Mouse (Mus musculus) retina, postnatal 7 days (tissue): ENCODE data around the gene Hpse2.
"Not testable (repeated sequence)": the region's sequence is repeated elsewhere in the genome, so short reads cannot be mapped to it uniquely, and the experiment has no call there.

Experiments used
- DNase-seq: peaks from one replicate; pipeline ENCODE4 v3.0.0-alpha.2; 2012; ENCODE audit warnings: low read depth, low spot score

Gene Hpse2

DNA sequence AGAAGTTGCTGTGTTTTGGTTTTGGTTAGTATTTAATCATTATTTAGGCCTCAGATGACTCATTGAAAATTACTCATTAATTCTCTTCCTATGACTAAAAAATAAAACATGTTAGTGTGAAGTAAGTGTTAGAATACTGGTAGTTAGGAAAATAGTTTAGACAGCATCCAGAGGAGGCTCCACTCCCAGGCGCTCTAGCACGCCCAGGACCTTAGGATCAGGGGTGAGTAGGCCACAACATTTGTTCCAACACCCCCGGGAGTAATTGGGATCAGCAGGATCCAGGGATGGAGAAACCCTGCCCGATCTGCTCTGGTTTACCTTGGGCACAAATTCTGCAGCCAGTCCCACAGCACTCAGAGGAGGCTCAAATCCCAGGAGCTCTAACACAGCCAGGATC is 532.5 kb downstream of the Hpse2 start:
- no peak for DNase-seq

GRCm38 (mm10) chr19:42850444-42850843 is 537.7 kb downstream of the Hpse2 start:
- DNase-seq, result no peak

- DNase-seq, result no peak
Observed at GRCm38 (mm10) chr19:42839621-42840294, 548.4 kb downstream of the Hpse2 start.

- no peak for DNase-seq
Observed at GRCm38 (mm10) chr19:42839118-42839517, 549.0 kb downstream of the Hpse2 start.

- no peak for DNase-seq
Observed at GRCm38 (mm10) chr19:42838271-42838670, 549.9 kb downstream of the Hpse2 start.

DNA sequence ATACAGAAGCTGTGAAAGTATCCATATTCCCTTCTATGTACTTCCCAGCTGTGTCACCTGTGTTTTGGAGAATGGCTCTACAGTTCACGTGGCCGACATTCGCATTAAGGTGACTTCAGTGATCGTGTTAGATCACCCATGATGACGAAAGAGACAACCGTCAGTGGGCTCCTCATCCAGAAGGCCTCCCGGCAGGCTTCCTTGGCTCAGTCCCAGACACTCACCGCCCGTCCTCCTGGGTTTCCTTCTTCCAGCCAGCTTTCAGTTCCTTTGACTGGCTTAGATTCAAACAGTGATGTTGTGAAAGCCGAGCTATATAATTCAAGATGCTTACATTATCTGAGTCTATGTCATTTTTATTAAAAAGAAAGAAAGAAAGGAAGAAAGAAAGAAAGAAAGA is 550.6 kb downstream of the Hpse2 start:
- DNase-seq, result no peak

DNA sequence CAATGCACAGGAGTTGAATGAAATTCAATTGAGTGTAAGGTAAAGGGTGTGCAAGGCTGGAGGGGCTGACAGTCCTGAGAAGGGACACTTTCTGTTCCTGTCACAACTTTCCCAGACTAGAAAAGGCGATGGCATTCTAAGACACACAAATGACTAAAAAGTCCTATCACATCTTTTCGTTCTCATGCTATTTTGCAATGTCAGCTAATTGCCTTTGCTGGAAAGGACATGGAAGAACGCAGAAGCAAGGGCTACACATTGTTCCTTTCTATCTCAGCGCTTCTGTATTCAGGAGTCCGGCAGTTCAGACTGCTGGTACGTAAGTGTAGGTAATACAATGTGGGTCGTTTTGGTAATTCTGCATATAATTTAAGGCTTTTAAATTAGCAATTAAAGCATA is 555.0 kb downstream of the Hpse2 start:
- DNase-seq, result no peak

GRCm38 (mm10) chr19:42832251-42832650 is 555.9 kb downstream of the Hpse2 start:
- DNase-seq, result no peak

DNA sequence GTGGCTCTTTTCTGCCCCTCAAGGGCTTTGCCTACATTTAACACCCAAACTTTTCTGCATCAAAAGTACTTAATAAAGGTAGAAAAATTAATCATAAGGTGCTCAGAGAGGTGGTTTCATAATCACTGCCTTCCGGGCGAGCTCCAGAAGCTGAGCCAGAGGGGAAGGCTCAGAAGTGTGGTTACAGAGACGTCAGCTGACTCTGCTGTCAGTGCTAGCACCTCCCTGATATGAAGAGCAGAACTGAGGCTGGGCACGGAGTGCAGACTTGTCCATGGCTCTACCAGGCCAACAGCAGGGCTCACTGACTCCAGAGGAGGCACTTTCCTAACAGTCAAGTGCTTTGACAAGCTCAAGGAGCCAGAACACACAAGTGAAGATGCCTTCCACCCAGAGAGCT is 559.0 kb downstream of the Hpse2 start:
- DNase-seq, result no peak

- DNase-seq, result no peak
Observed at GRCm38 (mm10) chr19:42827843-42828242, 560.3 kb downstream of the Hpse2 start.

GRCm38 (mm10) chr19:42820109-42820508 is 568.0 kb downstream of the Hpse2 start:
- no peak for DNase-seq

DNA sequence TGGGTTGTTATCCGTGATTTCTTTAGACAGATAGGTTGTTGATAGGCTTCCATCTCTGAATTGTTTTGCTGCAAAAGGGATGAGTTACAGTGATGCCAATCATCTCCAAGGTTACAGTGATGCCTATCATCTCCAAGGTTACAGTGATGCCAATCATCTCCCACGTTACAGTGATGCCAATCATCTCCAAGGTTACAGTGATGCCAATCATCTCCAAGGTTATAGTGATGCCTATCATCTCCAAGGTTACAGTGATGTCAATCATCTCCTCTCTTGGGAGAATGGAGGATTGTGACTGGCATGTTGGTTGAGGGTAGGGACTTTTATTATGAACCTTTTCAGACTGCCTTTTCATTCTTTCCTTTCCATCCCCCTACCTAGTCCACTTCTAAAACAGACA is 570.4 kb downstream of the Hpse2 start:
- no peak for DNase-seq

DNA sequence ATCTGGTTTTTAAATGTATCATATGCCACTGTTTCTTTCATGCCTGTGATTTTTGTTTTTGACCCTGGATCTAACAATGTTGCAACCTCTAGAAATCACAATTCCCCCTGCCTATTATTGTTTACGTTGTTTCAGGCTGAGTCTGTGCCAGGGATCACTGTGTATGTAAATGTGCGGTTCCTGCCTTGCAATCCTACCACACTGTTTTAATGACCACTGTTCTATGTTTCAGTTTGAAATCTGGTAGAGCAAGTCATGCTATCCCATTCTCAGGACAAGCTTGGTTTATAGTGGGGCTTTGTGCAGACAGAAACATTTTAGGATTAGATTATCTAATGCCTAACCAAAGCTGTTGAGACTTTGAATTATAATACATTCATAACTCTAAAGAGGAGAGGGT is 571.9 kb downstream of the Hpse2 start:
- DNase-seq, result no peak

GRCm38 (mm10) chr19:42810140-42810539 is 578.0 kb downstream of the Hpse2 start:
- DNase-seq, result no peak

GRCm38 (mm10) chr19:42809491-42809890 is 578.7 kb downstream of the Hpse2 start:
- DNase-seq, result no peak

DNA sequence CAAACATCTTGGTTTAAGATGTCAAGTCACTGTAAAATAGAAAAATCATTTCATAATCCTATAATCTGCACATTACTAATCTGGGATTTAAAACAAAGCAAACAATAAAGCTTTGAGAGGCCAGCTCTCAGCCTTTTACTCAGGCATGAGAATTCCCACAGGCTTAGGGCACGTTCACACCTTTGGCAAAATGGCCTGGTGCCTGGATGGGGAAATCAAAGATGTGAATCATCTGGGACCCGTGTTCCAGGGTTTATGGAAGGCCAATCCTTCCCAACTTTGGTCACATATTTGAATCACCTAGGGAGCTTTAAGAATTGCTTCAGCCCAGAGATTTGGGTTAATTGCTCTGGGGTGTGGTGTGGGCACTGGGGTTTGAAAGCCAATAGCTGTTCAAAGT is 590.3 kb downstream of the Hpse2 start:
- no peak for DNase-seq

DNA sequence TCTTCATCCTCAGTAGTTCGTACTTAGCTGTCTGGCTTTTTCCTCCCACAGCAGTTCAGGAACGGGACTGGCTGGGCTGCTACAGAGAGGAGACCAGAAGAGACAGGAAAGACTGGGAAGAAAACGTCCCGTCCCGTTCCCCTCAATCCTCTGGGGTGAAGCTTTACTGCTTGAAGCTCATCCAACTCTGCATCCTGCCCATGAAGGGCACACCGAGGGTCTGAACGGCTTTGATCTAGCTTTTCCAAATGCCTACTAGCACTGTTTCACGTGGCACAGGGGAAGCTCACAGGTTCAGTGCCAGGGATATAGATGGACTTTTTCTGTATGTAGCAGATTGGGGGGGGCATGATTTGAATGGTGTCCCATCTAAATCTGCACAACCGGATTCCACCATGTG is 592.4 kb downstream of the Hpse2 start:
- DNase-seq, result no peak

DNA sequence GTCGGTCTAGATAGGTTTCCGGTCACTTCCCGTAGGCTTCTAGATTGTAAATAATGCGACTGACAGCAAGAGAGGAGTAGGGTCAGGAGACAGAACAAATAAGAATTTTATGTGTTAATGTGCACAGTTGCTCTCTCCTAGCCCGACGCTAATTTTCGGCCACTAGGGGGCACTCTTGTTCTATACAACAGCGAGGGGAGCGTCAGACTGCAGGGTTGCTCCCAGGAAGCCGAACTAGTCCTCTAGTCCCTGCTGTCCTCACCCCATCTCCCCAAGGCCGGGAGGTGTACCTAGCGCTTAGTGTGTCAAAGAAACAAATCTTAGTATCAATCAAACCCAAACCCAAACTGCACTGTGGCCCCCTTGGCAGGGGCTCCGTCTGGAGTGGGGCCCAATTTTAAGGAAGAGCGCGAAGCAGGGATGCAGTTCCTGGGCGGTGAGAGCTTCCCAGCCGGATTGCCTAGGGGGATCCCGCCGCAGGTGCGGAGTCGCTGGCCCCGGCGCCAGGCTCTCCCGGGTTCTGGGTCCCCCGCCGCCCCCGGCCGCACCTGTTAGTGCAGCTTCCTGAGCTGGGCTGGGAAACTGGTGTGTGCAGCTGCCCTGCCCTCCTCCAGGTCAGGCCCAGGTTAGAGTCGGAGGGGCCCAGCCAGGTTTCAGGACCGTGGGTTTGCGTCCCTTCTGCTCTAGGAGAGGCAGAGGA is 593.1 kb downstream of the Hpse2 start:
- DNase-seq, result peak; percentile 83

- no peak for DNase-seq
Observed at GRCm38 (mm10) chr19:42788311-42788710, 599.8 kb downstream of the Hpse2 start.

- no peak for DNase-seq
Observed at GRCm38 (mm10) chr19:42785562-42786220, 602.5 kb downstream of the Hpse2 start.

DNA sequence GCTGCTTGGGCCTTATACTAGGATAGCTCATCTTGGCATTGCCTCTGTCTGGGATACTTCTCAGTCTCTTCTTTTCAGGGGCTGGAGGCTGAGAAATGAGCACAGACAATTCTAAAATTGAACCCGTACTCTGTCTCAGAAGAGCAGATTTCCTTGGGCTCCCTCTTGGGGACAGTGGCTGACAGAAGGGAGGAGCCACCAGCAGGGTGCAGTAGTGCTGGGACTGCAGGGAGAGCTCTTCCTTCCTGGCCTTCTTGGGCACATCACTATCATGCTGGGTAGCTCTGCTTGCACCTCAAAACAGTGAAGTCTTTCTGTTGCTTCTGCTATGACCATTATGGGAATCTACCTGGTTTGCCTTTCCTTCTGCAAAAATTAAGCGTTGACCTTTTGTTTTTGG is 603.0 kb downstream of the Hpse2 start:
- no peak for DNase-seq

GRCm38 (mm10) chr19:42780156-42780538 is 608.0 kb downstream of the Hpse2 start:
- not testable (repeated sequence) for DNase-seq
